Mouse (Mus musculus) A20 (cell line): ENCODE results near the gene Neurl4.
"Not testable (repeated sequence)": the region's sequence is repeated elsewhere in the genome, so short reads cannot be mapped to it uniquely, and the experiment has no call there.

Experiments
- DNase-seq: peaks from one replicate; pipeline ENCODE4 v3.0.0-alpha.2; 2011; ENCODE audit warnings: low read depth, low spot score

The Neurl4 gene

GRCm38 (mm10) chr11:69913554-69914371 lies 12.9 kb downstream of the Neurl4 start, which contains the start of gene Gps2:
TSS of gene Gps2 (plus strand) at chr11:69913888.
- peak; percentile 95 for DNase-seq

GRCm38 (mm10) chr11:69914372-69914764 lies 13.5 kb downstream of the Neurl4 start:
- DNase-seq = no peak

GRCm38 (mm10) chr11:69914917-69915430 lies 14.1 kb downstream of the Neurl4 start:
- DNase-seq = peak; percentile 50

GRCm38 (mm10) chr11:69915667-69916627 lies 15.1 kb downstream of the Neurl4 start:
- DNase-seq = peak; percentile 50

- not testable (repeated sequence) for DNase-seq
Measured at GRCm38 (mm10) chr11:69916652-69917378, 15.9 kb downstream of the Neurl4 start.

GRCm38 (mm10) chr11:69917379-69917948 lies 16.6 kb downstream of the Neurl4 start:
- no peak for DNase-seq

- DNase-seq = no peak
Measured at GRCm38 (mm10) chr11:69918118-69918517, 17.2 kb downstream of the Neurl4 start.

- DNase-seq = no peak
Measured at GRCm38 (mm10) chr11:69919053-69919452, 18.2 kb downstream of the Neurl4 start.

GRCm38 (mm10) chr11:69919661-69920265 lies 18.9 kb downstream of the Neurl4 start:
- peak; percentile 94 for DNase-seq

GRCm38 (mm10) chr11:69920266-69921031 lies 19.6 kb downstream of the Neurl4 start:
- peak; percentile 67 for DNase-seq

GRCm38 (mm10) chr11:69921114-69922011 lies 20.5 kb downstream of the Neurl4 start, which contains the start of gene Eif5a:
TSS of gene Eif5a (minus strand) at chr11:69921958.
- DNase-seq = peak; percentile 100

- peak; percentile 76 for DNase-seq
Measured at GRCm38 (mm10) chr11:69922012-69922756, 21.3 kb downstream of the Neurl4 start.

- no peak for DNase-seq
Measured at GRCm38 (mm10) chr11:69922796-69923195, 21.9 kb downstream of the Neurl4 start.

GRCm38 (mm10) chr11:69927501-69927900 lies 26.6 kb downstream of the Neurl4 start:
- no peak for DNase-seq

- DNase-seq = no peak
Measured at GRCm38 (mm10) chr11:69929712-69930111, 28.8 kb downstream of the Neurl4 start.

GRCm38 (mm10) chr11:69930176-69930575 lies 29.3 kb downstream of the Neurl4 start:
- DNase-seq = not testable (repeated sequence)

- DNase-seq = peak; percentile 65
Measured at GRCm38 (mm10) chr11:69930967-69931537, 30.2 kb downstream of the Neurl4 start.
